In the genomic region with DNA sequence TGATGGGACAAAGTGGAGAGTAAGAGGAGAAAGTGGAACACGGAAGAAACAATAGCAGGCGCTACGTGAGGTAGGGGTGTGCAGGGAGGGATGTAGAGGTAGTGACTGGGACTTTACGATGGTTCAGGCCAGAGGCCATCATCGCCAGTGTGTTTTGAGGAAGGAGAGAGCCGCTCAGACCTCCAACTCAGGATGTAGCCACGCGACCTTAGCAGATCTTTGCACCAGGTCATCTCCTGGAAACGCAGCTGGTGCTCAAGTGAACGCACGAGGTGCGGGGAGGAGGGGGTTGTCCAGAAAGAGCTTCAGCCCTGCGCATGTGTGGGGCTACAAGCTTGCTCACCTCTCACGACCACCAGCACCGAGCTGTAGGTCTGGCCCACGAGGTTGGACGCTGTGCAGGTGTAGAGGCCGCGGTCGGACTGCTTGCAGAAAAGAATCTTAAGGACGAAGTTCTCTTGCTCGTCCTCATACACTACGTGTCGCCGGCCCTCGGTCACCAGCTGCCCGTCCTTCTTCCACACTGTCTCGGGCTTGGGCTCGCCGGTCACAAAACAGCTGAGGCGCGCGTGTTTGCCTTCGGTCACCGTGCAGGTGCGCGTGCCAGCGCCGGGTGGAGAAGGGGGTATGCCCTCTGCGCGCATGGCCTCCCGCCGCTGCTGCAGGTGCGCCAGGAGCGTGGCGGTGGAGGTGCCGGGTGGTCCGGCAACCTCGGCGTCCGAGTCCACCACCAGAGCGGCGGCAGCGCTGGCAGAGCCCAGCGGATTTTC, we compare ENCODE assay signal across 10 mouse cellular contexts. TPM values are rescaled to one million over a fixed set of nuclear protein-coding genes. Genes with fewer than 3 reads are reported as not detected.
DNase-seq lines count a peak whose midpoint lies in the region; ATAC-seq lines count a peak whose summit lies in the region.
"Had no signal": no experiment of that assay in that cellular context is flagged by ENCODE, and none has a peak within 500 bp of the region (broad histone marks: within the 10 kb centered on the region; RNA-seq: fewer than 3 reads in every experiment).

No protein-coding gene starts in this region.

- peak overlapping the region; percentile 25 for H3K4me3 ChIP-seq in heart, embryonic 12.5 days
- peak overlapping the region; percentile 21 for H3K4me3 ChIP-seq in hindbrain, embryonic 11.5 days (ENCODE audit: low read depth, low read length)
- H3K4me3 ChIP-seq in midbrain, embryonic 15.5 days = peak overlapping the region; percentile 33

- no peaks in the 10 kb centered on the region for H3K9me3 ChIP-seq in heart, embryonic 12.5 days (replicated peaks)
- H3K9me3 ChIP-seq in hindbrain, embryonic 11.5 days (ENCODE audit: control insufficient read depth, low read length) = no peaks in the 10 kb centered on the region
- no peaks in the 10 kb centered on the region for H3K9me3 ChIP-seq in midbrain, embryonic 15.5 days

- H3K36me3 ChIP-seq in heart, embryonic 12.5 days = peaks cover 48% of the 10 kb centered on the region
- H3K36me3 ChIP-seq in hindbrain, embryonic 11.5 days (ENCODE audit: control insufficient read depth, insufficient read depth, low read length) = no peaks in the 10 kb centered on the region
- no peaks in the 10 kb centered on the region for H3K36me3 ChIP-seq in midbrain, embryonic 15.5 days (replicated peaks)
- H3K36me3 ChIP-seq: G1E had no signal

- H3K4me1 ChIP-seq in heart, embryonic 12.5 days (replicated peaks) = peaks cover 59% of the 10 kb centered on the region
- peaks cover 8% of the 10 kb centered on the region; the same call in 1 of the 2 replicates for H3K4me1 ChIP-seq in hindbrain, embryonic 11.5 days (replicated peaks; ENCODE audit: control insufficient read depth, insufficient read depth, low read length)
- peaks cover 9% of the 10 kb centered on the region; the same call in 1 of the 2 replicates for H3K4me1 ChIP-seq in midbrain, embryonic 15.5 days

- DNase-seq in heart, postnatal 4 days = no peak
- DNase-seq in ZHBTc4 (ENCODE audit: low read depth, low spot score) = peak; percentile 44
- peak; percentile 29 for DNase-seq in hindbrain, embryonic 11.5 days (ENCODE audit: low spot score)
- no peak for DNase-seq in kidney, postnatal 10 days
- DNase-seq in layer of hippocampus, postnatal 14 days (ENCODE audit: low spot score in 2 of 2) = no peak

- peaks cover 62% of the 10 kb centered on the region for H3K27me3 ChIP-seq in heart, embryonic 12.5 days (replicated peaks)
- H3K27me3 ChIP-seq in hindbrain, embryonic 11.5 days (ENCODE audit: control insufficient read depth, insufficient read depth, low read length) = peaks cover 48% of the 10 kb centered on the region
- peaks cover 56% of the 10 kb centered on the region for H3K27me3 ChIP-seq in midbrain, embryonic 15.5 days (replicated peaks)

- WGBS in heart, embryonic 12.5 days = 18% methylated on average over 55 of the region's 55 CpGs
- WGBS in hindbrain, embryonic 11.5 days = 8% methylated on average over 55 of the region's 55 CpGs
- WGBS in midbrain, embryonic 15.5 days = 7% methylated on average over 55 of the region's 55 CpGs

- H3K4me2 ChIP-seq in heart, embryonic 12.5 days = peak overlapping the region; percentile 70
- peak overlapping the region; percentile 38 for H3K4me2 ChIP-seq in hindbrain, embryonic 11.5 days (replicated peaks; ENCODE audit: low read depth, low read length)
- peak overlapping the region; percentile 56 for H3K4me2 ChIP-seq in midbrain, embryonic 15.5 days

- no peak overlapping the region for H3K27ac ChIP-seq in heart, embryonic 12.5 days (ENCODE audit: poor library complexity, severe bottlenecking)
- H3K27ac ChIP-seq in hindbrain, embryonic 11.5 days (ENCODE audit: low read depth, low read length) = no peak overlapping the region
- H3K27ac ChIP-seq in midbrain, embryonic 15.5 days = no peak overlapping the region

- peak overlapping the region; percentile 46 for H3K9ac ChIP-seq in heart, embryonic 12.5 days
- H3K9ac ChIP-seq in hindbrain, embryonic 11.5 days (ENCODE audit: low read depth, low read length) = no peak overlapping the region
- 0 out of 2 replicates have a peak overlapping the region, but pooled peaks have one; percentile 12 for H3K9ac ChIP-seq in midbrain, embryonic 15.5 days

- no peak for ATAC-seq in heart, embryonic 12.5 days (ENCODE audit: insufficient number of reproducible peaks, low FRiP score)
- no peak for ATAC-seq in hindbrain, embryonic 11.5 days (ENCODE audit: low FRiP score)
- no peak for ATAC-seq in midbrain, embryonic 15.5 days (replicated peaks)
- no peak for ATAC-seq in inflammation-experienced regulatory T-cells, adult 6 months

RNA-seq across cellular contexts. Expression of gene Obscn, which starts 1.0 kb away (rescaled TPM):
- 39.2 and 42.5 TPM in 2 replicates for polyA plus RNA-seq in heart, embryonic 12.5 days (2016; fragmentation: Nextera tagmentation; extraction: Ambion mirVana)
- total RNA-seq in heart, postnatal 4 days (2021) = 100 to 1,000 TPM; 436 to 453 TPM
- polyA plus RNA-seq in hindbrain, embryonic 11.5 days (2014; fragmentation: Nextera tagmentation; extraction: Ambion mirVana) = 0.10 and 0.19 TPM in 2 replicates
- 0.28 and 0.38 TPM in 2 replicates for polyA plus RNA-seq in midbrain, embryonic 15.5 days (2015; fragmentation: Nextera tagmentation; extraction: Ambion mirVana)
- polyA plus RNA-seq in inflammation-experienced regulatory T-cells, adult 6 months (2017; shearing (Covaris generic)) = not detected
- total RNA-seq in layer of hippocampus, postnatal 14 days (2021) = 1 to 10 TPM; 2.2 to 2.4 TPM

RNA-seq across cellular contexts. Expression of gene Iba57, which starts 28.3 kb away (rescaled TPM):
- 7.3 and 7.8 TPM in 2 replicates for polyA plus RNA-seq in heart, embryonic 12.5 days (2016; fragmentation: Nextera tagmentation; extraction: Ambion mirVana)
- total RNA-seq in heart, postnatal 4 days (2021) = 10 to 100 TPM; 12.9 to 13.1 TPM
- 2.0 and 2.6 TPM in 2 replicates for polyA plus RNA-seq in hindbrain, embryonic 11.5 days (2014; fragmentation: Nextera tagmentation; extraction: Ambion mirVana)
- 7.2 and 8.7 TPM in 2 replicates for polyA plus RNA-seq in midbrain, embryonic 15.5 days (2015; fragmentation: Nextera tagmentation; extraction: Ambion mirVana)
- 1 to 10 TPM; 1.3 to 1.5 (median 1.4) TPM for polyA plus RNA-seq in inflammation-experienced regulatory T-cells, adult 6 months (2017; shearing (Covaris generic))
- 1 to 10 TPM; 7.7 to 9.9 TPM for total RNA-seq in layer of hippocampus, postnatal 14 days (2021)

RNA-seq across cellular contexts. Expression of gene Gjc2, which starts 47.8 kb away (rescaled TPM):
- 0.13 and 0.31 TPM in 2 replicates for polyA plus RNA-seq in heart, embryonic 12.5 days (2016; fragmentation: Nextera tagmentation; extraction: Ambion mirVana)
- under 1 TPM; 0.70 to 0.79 TPM for total RNA-seq in heart, postnatal 4 days (2021)
- polyA plus RNA-seq in hindbrain, embryonic 11.5 days (2014; fragmentation: Nextera tagmentation; extraction: Ambion mirVana) = not detected in 2 replicates
- 0.13 and 0.28 TPM in 2 replicates for polyA plus RNA-seq in midbrain, embryonic 15.5 days (2015; fragmentation: Nextera tagmentation; extraction: Ambion mirVana)
- not detected for polyA plus RNA-seq in inflammation-experienced regulatory T-cells, adult 6 months (2017; shearing (Covaris generic))
- 10 to 100 TPM; 20.6 to 21.1 TPM for total RNA-seq in layer of hippocampus, postnatal 14 days (2021)
- total RNA-seq: G1E; hematopoietic stem cell, adult 5-6 weeks had no signal
- polyA plus RNA-seq: G1E had no signal

RNA-seq across cellular contexts. Expression of gene Guk1, which starts 56.8 kb away (rescaled TPM):
- polyA plus RNA-seq in heart, embryonic 12.5 days (2016; fragmentation: Nextera tagmentation; extraction: Ambion mirVana) = 101 TPM in 2 replicates
- 10 to 100 TPM; 63.3 to 67.9 TPM for total RNA-seq in heart, postnatal 4 days (2021)
- polyA plus RNA-seq in hindbrain, embryonic 11.5 days (2014; fragmentation: Nextera tagmentation; extraction: Ambion mirVana) = 105 and 107 TPM in 2 replicates
- polyA plus RNA-seq in midbrain, embryonic 15.5 days (2015; fragmentation: Nextera tagmentation; extraction: Ambion mirVana) = 232 and 257 TPM in 2 replicates
- 10 to 100 TPM; 58.6 to 65.6 (median 60.5) TPM for polyA plus RNA-seq in inflammation-experienced regulatory T-cells, adult 6 months (2017; shearing (Covaris generic))
- total RNA-seq in layer of hippocampus, postnatal 14 days (2021) = 100 to 1,000 TPM; 124 to 128 TPM

Comparison
In these comparisons a context has a peak if more than half of its experiments do, and no peak if none do; other contexts are left out.
1. DNase-seq: peak in ZHBTc4 (single experiment) and hindbrain, embryonic 11.5 days (single experiment); none in heart, postnatal 4 days (single experiment), kidney, postnatal 10 days (single experiment) and layer of hippocampus, postnatal 14 days (0 of 2).
2. RNA of gene Obscn, which starts 1.0 kb away (polyA plus RNA-seq): 39.2 to 42.5 TPM in heart, embryonic 12.5 days; 0.28 to 0.38 TPM in midbrain, embryonic 15.5 days, 0.10 to 0.19 TPM in hindbrain, embryonic 11.5 days and not detected in inflammation-experienced regulatory T-cells, adult 6 months; every median in the first group is over 10 times any median in the second.
3. Peak in every context shown above with its lines, with median percentiles within 50 percentile points of each other: H3K4me2 ChIP-seq and H3K4me3 ChIP-seq.